Mouse (Mus musculus) heart, embryonic 16.5 days (tissue): ENCODE data around the gene Fbxw14. TPM values are rescaled to one million over a fixed set of nuclear protein-coding genes. Genes with fewer than 3 reads are reported as not detected.
"Not testable (repeated sequence)": the region's sequence is repeated elsewhere in the genome, so short reads cannot be mapped to it uniquely, and the experiment has no call there.

Experiments used
- ATAC-seq: fragments of 200-750 bp; cut with Nextera tagmentation; replicated peaks from 2 replicates; pipeline ENCODE4 v1.8.0; 2017; ENCODE audit warnings: moderate number of reproducible peaks; ENCODE audit not compliant: insufficient read depth, low FRiP score; ENCODE audit errors: extremely low read depth
- H3K27ac ChIP-seq: fragments of 300-500 bp; sonication (generic); 2 replicates; pipeline ENCODE4 v1.5.1; 2014; ENCODE audit warnings: mild to moderate bottlenecking, low read length, control low read depth, moderate library complexity
- H3K27me3 ChIP-seq: fragments of 300-500 bp; sonication (generic); 2 replicates; pipeline ENCODE4 v1.6.1; 2014; ENCODE audit warnings: low read length, mixed read lengths; ENCODE audit not compliant: control insufficient read depth, insufficient read depth
- H3K36me3 ChIP-seq: fragments of 300-500 bp; sonication (generic); 2 replicates; pipeline ENCODE4 v1.6.1; 2014; ENCODE audit not compliant: control insufficient read depth, insufficient read depth
- H3K4me1 ChIP-seq: fragments of 300-500 bp; sonication (generic); 2 replicates; pipeline ENCODE4 v1.6.1; 2014; ENCODE audit warnings: low read length, mixed read lengths; ENCODE audit not compliant: control insufficient read depth, insufficient read depth
- H3K4me2 ChIP-seq: fragments of 300-500 bp; sonication (generic); 2 replicates; pipeline ENCODE4 v1.6.1; 2014; ENCODE audit warnings: low read depth, mild to moderate bottlenecking, control low read depth, low read length
- H3K4me3 ChIP-seq: fragments of 300-500 bp; sonication (generic); 2 replicates; pipeline ENCODE4 v1.5.1; 2014; ENCODE audit warnings: mild to moderate bottlenecking, control low read depth, low read length
- H3K9ac ChIP-seq: fragments of 300-500 bp; sonication (generic); 2 replicates; pipeline ENCODE4 v1.6.1; 2014; ENCODE audit warnings: low read length, control low read depth
- H3K9me3 ChIP-seq: fragments of 300-500 bp; sonication (generic); replicated peaks from 2 replicates; pipeline ENCODE4 v1.6.1; 2016; ENCODE audit warnings: low read length; ENCODE audit not compliant: control insufficient read depth
- WGBS: fragments of 180-500 bp; shearing (Covaris S2); extraction: QIAGEN DNeasy Blood & Tissue Kit; methylation state at CpG from one replicate; pipeline ENCODE4 v1.1.7; 2014; 5-methylcytosine and 5-hydroxymethylcytosine counted together
- polyA plus RNA-seq: library from polyadenylated mRNA; unstranded; fragments of >200 nt; fragmentation: Nextera tagmentation; extraction: Ambion mirVana; gene quantifications from 2 replicates; pipeline ENCODE4 v1.2.1, GENCODE M21; 2015

The Fbxw14 gene
- polyA plus RNA-seq, result not detected in 2 replicates

GRCm38 (mm10) chr9:109287576-109287975 lies at the start of gene Fbxw14:
Fbxw14 (minus strand) TSS chr9:109287676.
- H3K9me3 ChIP-seq, H3K9ac ChIP-seq, H3K4me2 ChIP-seq, H3K27ac ChIP-seq, H3K4me3 ChIP-seq, ATAC-seq, H3K27me3 ChIP-seq, H3K36me3 ChIP-seq, H3K4me1 ChIP-seq: not testable (repeated sequence)
- no CpG with 5 or more reads among the region's 1 CpGs for WGBS

GRCm38 (mm10) chr9:109263041-109263440 lies 24.4 kb downstream of the Fbxw14 start:
- H3K4me2 ChIP-seq, result no peak overlapping the region
- H3K4me3 ChIP-seq, result no peak overlapping the region
- H3K9ac ChIP-seq, result no peak overlapping the region
- no peaks in the 10 kb centered on the region for H3K9me3 ChIP-seq
- no peaks in the 10 kb centered on the region for H3K27me3 ChIP-seq
- no peak overlapping the region for H3K27ac ChIP-seq
- ATAC-seq, result no peak
- no peaks in the 10 kb centered on the region for H3K36me3 ChIP-seq
- 53% methylated on average over 2 of the region's 2 CpGs for WGBS
- H3K4me1 ChIP-seq, result no peaks in the 10 kb centered on the region

- 92% methylated on average over 1 of the region's 1 CpGs for WGBS
- no peak within 1 kb of the TSS for H3K27ac ChIP-seq
- H3K27me3 ChIP-seq, result no peaks in the 10 kb centered on the region
- no peaks in the 10 kb centered on the region for H3K36me3 ChIP-seq
- no peaks in the 10 kb centered on the region for H3K9me3 ChIP-seq
- H3K4me1 ChIP-seq, result no peaks in the 10 kb centered on the region
- H3K4me3 ChIP-seq, result no peak within 1 kb of the TSS
- H3K4me2 ChIP-seq, result no peak within 1 kb of the TSS
- no peak for ATAC-seq
- no peak within 1 kb of the TSS for H3K9ac ChIP-seq
Observed at GRCm38 (mm10) chr9:109234654-109235053, 52.8 kb downstream of the Fbxw14 start, which contains the start of gene Fbxw20. Fbxw20 (minus strand) TSS chr9:109234754.

Other genes starting within 250 kb of the Fbxw14 start
- gene Shisa5, start 249.1 kb downstream of the Fbxw14 start, polyA plus RNA-seq, result 75.4 and 84.5 TPM in 2 replicates
- 12.5 and 14.5 TPM in 2 replicates for gene Trex1, start 227.9 kb downstream of the Fbxw14 start, polyA plus RNA-seq
- 15.6 and 17.3 TPM in 2 replicates for gene Atrip, start 213.6 kb downstream of the Fbxw14 start, polyA plus RNA-seq
- gene Ccdc51, start 205.2 kb downstream of the Fbxw14 start, polyA plus RNA-seq, result 14.7 and 15.9 TPM in 2 replicates
- gene Tma7, start 205.1 kb downstream of the Fbxw14 start, polyA plus RNA-seq, result 414 and 431 TPM in 2 replicates
- 7.8 and 8.8 TPM in 2 replicates for gene Plxnb1, start 192.3 kb downstream of the Fbxw14 start, polyA plus RNA-seq
- not detected in 2 replicates for gene Fbxw21, start 125.6 kb downstream of the Fbxw14 start, polyA plus RNA-seq
- gene Fbxw13, start 91.7 kb downstream of the Fbxw14 start, polyA plus RNA-seq, result not detected in 2 replicates
- not detected in 2 replicates for gene Fbxw20, start 52.9 kb downstream of the Fbxw14 start, polyA plus RNA-seq
- gene Fbxw28, start 52.0 kb upstream of the Fbxw14 start, polyA plus RNA-seq, result not detected in 2 replicates
- not detected in 2 replicates for gene Fbxw22, start 116.6 kb upstream of the Fbxw14 start, polyA plus RNA-seq
- gene Fbxw16, start 161.5 kb upstream of the Fbxw14 start, polyA plus RNA-seq, result not detected in 2 replicates
- not detected in 2 replicates for gene Fbxw19, start 208.2 kb upstream of the Fbxw14 start, polyA plus RNA-seq